Mouse (Mus musculus) embryo, embryonic 9.5 days (tissue): Measurements from ENCODE around the gene Klf3.

Experiments used
- DNase-seq: peaks from one replicate; pipeline ENCODE4 v3.0.0-alpha.2; 2017; ENCODE audit errors: extremely low spot score

The Klf3 gene

GRCm38 (mm10) chr5:64809864-64810263, 6.7 kb downstream of the Klf3 start:
- DNase-seq, result no peak

- DNase-seq, result peak; percentile 81
These were observed 7.8 kb downstream of the Klf3 start for GRCm38 (mm10) chr5:64810860-64811499.

- peak; percentile 52 for DNase-seq
These were observed 8.4 kb downstream of the Klf3 start for GRCm38 (mm10) chr5:64811500-64812123.

- DNase-seq, result peak; percentile 42
These were observed 9.2 kb downstream of the Klf3 start for GRCm38 (mm10) chr5:64812124-64812982.

- no peak for DNase-seq
These were observed 9.8 kb downstream of the Klf3 start for GRCm38 (mm10) chr5:64812983-64813304.

- peak; percentile 87 for DNase-seq
These were observed 10.2 kb downstream of the Klf3 start for GRCm38 (mm10) chr5:64813361-64813760.

GRCm38 (mm10) chr5:64814416-64814815, 11.2 kb downstream of the Klf3 start:
- no peak for DNase-seq

- DNase-seq, result no peak
These were observed 12.4 kb downstream of the Klf3 start for GRCm38 (mm10) chr5:64815631-64816030.

- DNase-seq, result no peak
These were observed 13.2 kb downstream of the Klf3 start for GRCm38 (mm10) chr5:64816290-64816973.

- DNase-seq, result no peak
These were observed 13.7 kb downstream of the Klf3 start for GRCm38 (mm10) chr5:64816974-64817296.

GRCm38 (mm10) chr5:64819390-64819789, 16.2 kb downstream of the Klf3 start:
- DNase-seq, result no peak

GRCm38 (mm10) chr5:64820138-64820537, 16.9 kb downstream of the Klf3 start:
- DNase-seq, result no peak

GRCm38 (mm10) chr5:64821294-64821693, 18.1 kb downstream of the Klf3 start:
- no peak for DNase-seq

GRCm38 (mm10) chr5:64821964-64822363, 18.8 kb downstream of the Klf3 start:
- no peak for DNase-seq

GRCm38 (mm10) chr5:64823431-64823830, 20.2 kb downstream of the Klf3 start:
- DNase-seq, result no peak

GRCm38 (mm10) chr5:64824765-64825164, 21.6 kb downstream of the Klf3 start:
- DNase-seq, result no peak

GRCm38 (mm10) chr5:64825496-64825895, 22.3 kb downstream of the Klf3 start:
- no peak for DNase-seq

- DNase-seq, result no peak
These were observed 24.0 kb downstream of the Klf3 start for GRCm38 (mm10) chr5:64827151-64827550.

- no peak for DNase-seq
These were observed 25.1 kb downstream of the Klf3 start for GRCm38 (mm10) chr5:64828314-64828713.

GRCm38 (mm10) chr5:64829606-64830005, 26.4 kb downstream of the Klf3 start:
- no peak for DNase-seq

GRCm38 (mm10) chr5:64830773-64831172, 27.6 kb downstream of the Klf3 start:
- DNase-seq, result no peak

GRCm38 (mm10) chr5:64833410-64833809, 30.2 kb downstream of the Klf3 start:
- no peak for DNase-seq
